In the genomic region with DNA sequence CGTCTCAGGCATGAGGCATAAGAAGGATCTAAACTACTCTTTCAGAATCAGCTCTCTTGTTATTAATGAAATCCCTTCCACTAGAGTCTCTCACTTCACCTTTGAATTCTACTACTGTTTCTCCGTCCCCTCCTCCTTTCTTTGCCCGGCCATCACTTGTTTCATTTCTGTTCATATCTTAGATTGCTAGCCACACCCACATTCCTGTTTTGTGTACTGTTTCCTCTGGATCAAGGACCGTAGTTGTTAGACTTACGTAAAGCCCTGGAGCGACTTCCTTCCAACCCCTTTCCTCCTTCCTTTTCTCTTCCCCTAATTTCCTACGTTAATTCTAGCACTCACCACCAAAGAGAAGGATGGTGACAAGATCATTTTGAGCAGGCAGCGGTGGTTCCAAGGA, we compare ENCODE assay signal across 10 mouse cellular contexts. TPM values are rescaled to one million over a fixed set of nuclear protein-coding genes. Genes with fewer than 3 reads are reported as not detected.
DNase-seq lines count a peak whose midpoint lies in the region; ATAC-seq and TF ChIP-seq lines count a peak whose summit lies in the region.
"Had no signal": no experiment of that assay in that cellular context is flagged by ENCODE, and none has a peak within 500 bp of the region (broad histone marks: within the 10 kb centered on the region; RNA-seq: fewer than 3 reads in every experiment).

No protein-coding gene starts in this region.

- no peak for ATAC-seq in hindbrain, embryonic 13.5 days (ENCODE audit: low FRiP score)
- ATAC-seq in liver, embryonic 14.5 days (ENCODE audit: insufficient read depth), result no peak
- ATAC-seq: CD4-positive, CD25-positive, alpha-beta regulatory T cell, adult 4 months; inflammation-experienced regulatory T-cells, adult 6 months had no signal

- H3K9ac ChIP-seq in hindbrain, embryonic 13.5 days, result no peak overlapping the region
- no peak overlapping the region for H3K9ac ChIP-seq in liver, embryonic 14.5 days (replicated peaks)

- WGBS in hindbrain, embryonic 13.5 days, result 55% methylated on average over 8 of the region's 8 CpGs
- WGBS in liver, embryonic 14.5 days (ENCODE audit: insufficient replicate concordance), result 12% methylated on average over 8 of the region's 8 CpGs

- H3K4me3 ChIP-seq in E14TG2a.4 (replicated peaks; ENCODE audit: low read length), result peak overlapping the region; percentile 96
- H3K4me3 ChIP-seq in hindbrain, embryonic 13.5 days, result peak overlapping the region; percentile 8; the same call in 1 of the 2 replicates
- peak overlapping the region; percentile 24 to 58 for H3K4me3 ChIP-seq in liver, embryonic 14.5 days (ENCODE audit: insufficient read depth in 1 of 2, low read depth in 2 of 2, low read length in 2 of 2)

- TF ChIP-seq EP300 in liver, embryonic 14.5 days (IDR thresholded peaks at IDR 0.05; ENCODE audit: low read depth), result no peak

- peaks cover 5% of the 10 kb centered on the region; the same call in 1 of the 2 replicates for H3K36me3 ChIP-seq in E14TG2a.4 (ENCODE audit: insufficient read depth, low read length)
- H3K36me3 ChIP-seq in hindbrain, embryonic 13.5 days, result no peaks in the 10 kb centered on the region
- no peaks in the 10 kb centered on the region for H3K36me3 ChIP-seq in liver, embryonic 14.5 days (replicated peaks; ENCODE audit: control insufficient read depth, insufficient read depth, low read depth)

- no peak overlapping the region for H3K27ac ChIP-seq in hindbrain, embryonic 13.5 days
- no peak overlapping the region for H3K27ac ChIP-seq in liver, embryonic 14.5 days

- DNase-seq in heart, adult 8-10 months (ENCODE audit: low spot score), result peak; percentile 49
- DNase-seq in heart, postnatal 14 days, result no peak
- DNase-seq in liver, embryonic 14.5 days (ENCODE audit: low read depth in 3 of 3, low spot score in 3 of 3), result no peak
- DNase-seq in thymus, postnatal 10 days (ENCODE audit: low spot score in 2 of 2), result no peak
- no peak for DNase-seq in gastrocnemius, adult 18-20 months (ENCODE audit: low spot score)
- DNase-seq in cerebellum, adult 11 months, result no peak

- H3K4me2 ChIP-seq in hindbrain, embryonic 13.5 days, result 0 out of 2 replicates have a peak overlapping the region, but pooled peaks have one; percentile 19
- H3K4me2 ChIP-seq in liver, embryonic 14.5 days (ENCODE audit: low read depth), result peak overlapping the region; percentile 57

- intact Hi-C loops in heart, postnatal 14 days (cut with DNase I), result loop anchor here (2.0 kb wide), 1 partner anchor 64 kb away; the partner anchor contains the start of gene Alyref2

- no peaks in the 10 kb centered on the region for H3K27me3 ChIP-seq in E14TG2a.4 (ENCODE audit: insufficient read depth, low read length)
- H3K27me3 ChIP-seq in hindbrain, embryonic 13.5 days, result peaks cover 46% of the 10 kb centered on the region
- peaks cover 26% of the 10 kb centered on the region for H3K27me3 ChIP-seq in liver, embryonic 14.5 days (ENCODE audit: control insufficient read depth, insufficient read depth, low read length)

- peaks cover 6% of the 10 kb centered on the region for H3K9me3 ChIP-seq in E14TG2a.4 (ENCODE audit: low read length)
- H3K9me3 ChIP-seq in hindbrain, embryonic 13.5 days, result no peaks in the 10 kb centered on the region
- H3K9me3 ChIP-seq in liver, embryonic 14.5 days (ENCODE audit: control insufficient read depth, low read length), result no peaks in the 10 kb centered on the region

- TF ChIP-seq CTCF in E14TG2a.4 (conservative IDR thresholded peaks at IDR 0.05; ENCODE audit: low read length), result no peak
- TF ChIP-seq CTCF in liver, embryonic 14.5 days (IDR thresholded peaks at IDR 0.05; ENCODE audit: low read depth), result no peak

- H3K4me1 ChIP-seq in E14TG2a.4 (replicated peaks; ENCODE audit: low read depth, low read length), result peaks cover 70% of the 10 kb centered on the region
- H3K4me1 ChIP-seq in hindbrain, embryonic 13.5 days (replicated peaks), result peaks cover 10% of the 10 kb centered on the region
- peaks cover 0 to 24% of the 10 kb centered on the region in 2 experiments; a peak in 3 of 4 replicates for H3K4me1 ChIP-seq in liver, embryonic 14.5 days (replicated peaks; ENCODE audit: control insufficient read depth in 2 of 2, insufficient read depth in 2 of 2, low read length in 1 of 2)

RNA-seq across cellular contexts. Expression of gene F11r, which starts 1.7 kb away (rescaled TPM):
- 10 to 100 TPM; 34.5 to 36.2 (median 35.6) TPM for total RNA-seq in heart, adult 8-10 months (2022)
- 10 to 100 TPM; 46.3 to 48.9 TPM for total RNA-seq in heart, postnatal 14 days (2021)
- 12.2 and 13.3 TPM in 2 replicates for polyA plus RNA-seq in hindbrain, embryonic 13.5 days (2015; fragmentation: Nextera tagmentation; extraction: Ambion mirVana)
- polyA plus RNA-seq in liver, embryonic 14.5 days (2012; rRNA removed), result 11.9 TPM in 2 replicates
- 13.6 and 14.0 TPM in 2 replicates for polyA plus RNA-seq in liver, embryonic 14.5 days (2014; fragmentation: Nextera tagmentation; extraction: Ambion mirVana)
- 1 to 10 TPM; 3.7 to 7.0 TPM for total RNA-seq in gastrocnemius, adult 18-20 months (2021)

RNA-seq across cellular contexts. Expression of gene Tstd1, which starts 20.4 kb away (rescaled TPM):
- 1 to 10 TPM in 3 of 4 experiments, under 1 TPM in 1; 0.75 to 2.0 (median 1.3) TPM for total RNA-seq in heart, adult 8-10 months (2022)
- 1 to 10 TPM; 2.2 to 2.5 TPM for total RNA-seq in heart, postnatal 14 days (2021)
- polyA plus RNA-seq in hindbrain, embryonic 13.5 days (2015; fragmentation: Nextera tagmentation; extraction: Ambion mirVana), result 10.0 and 11.7 TPM in 2 replicates
- polyA plus RNA-seq in liver, embryonic 14.5 days (2012; rRNA removed), result 0.60 and 0.90 TPM in 2 replicates
- 0.19 and 0.75 TPM in 2 replicates for polyA plus RNA-seq in liver, embryonic 14.5 days (2014; fragmentation: Nextera tagmentation; extraction: Ambion mirVana)
- total RNA-seq in gastrocnemius, adult 18-20 months (2021), result under 1 TPM; 0.48 to 0.93 TPM

RNA-seq across cellular contexts. Expression of gene Usf1, which starts 28.0 kb away (rescaled TPM):
- 10 to 100 TPM; 43.0 to 48.4 (median 45.2) TPM for total RNA-seq in heart, adult 8-10 months (2022)
- 10 to 100 TPM; 42.3 to 46.1 TPM for total RNA-seq in heart, postnatal 14 days (2021)
- polyA plus RNA-seq in hindbrain, embryonic 13.5 days (2015; fragmentation: Nextera tagmentation; extraction: Ambion mirVana), result 202 and 209 TPM in 2 replicates
- 13.4 and 16.9 TPM in 2 replicates for polyA plus RNA-seq in liver, embryonic 14.5 days (2012; rRNA removed)
- polyA plus RNA-seq in liver, embryonic 14.5 days (2014; fragmentation: Nextera tagmentation; extraction: Ambion mirVana), result 15.0 and 18.9 TPM in 2 replicates
- total RNA-seq in gastrocnemius, adult 18-20 months (2021), result 10 to 100 TPM; 24.7 to 26.1 TPM

RNA-seq across cellular contexts. Expression of gene Arhgap30, which starts 50.3 kb away (rescaled TPM):
- total RNA-seq in heart, adult 8-10 months (2022), result 1 to 10 TPM; 1.7 to 3.0 (median 2.0) TPM
- total RNA-seq in heart, postnatal 14 days (2021), result 1 to 10 TPM; 2.3 to 4.5 TPM
- polyA plus RNA-seq in hindbrain, embryonic 13.5 days (2015; fragmentation: Nextera tagmentation; extraction: Ambion mirVana), result 1.00 and 1.0 TPM in 2 replicates
- 2.2 and 3.0 TPM in 2 replicates for polyA plus RNA-seq in liver, embryonic 14.5 days (2012; rRNA removed)
- polyA plus RNA-seq in liver, embryonic 14.5 days (2014; fragmentation: Nextera tagmentation; extraction: Ambion mirVana), result 1.8 and 1.9 TPM in 2 replicates
- under 1 TPM; 0.53 to 0.90 TPM for total RNA-seq in gastrocnemius, adult 18-20 months (2021)

Comparison
In these comparisons a context has a peak if more than half of its experiments do, and no peak if none do; other contexts are left out.
1. H3K4me3 ChIP-seq: peak in every context shown above with its lines; median percentile 96 in E14TG2a.4; 41 in liver, embryonic 14.5 days; 8 in hindbrain, embryonic 13.5 days.
2. RNA of gene F11r, which starts 1.7 kb away (total RNA-seq): 46.3 to 48.9 TPM in heart, postnatal 14 days and 34.5 to 36.2 TPM in heart, adult 8-10 months; 3.7 to 7.0 TPM in gastrocnemius, adult 18-20 months; every median in the first group is over 4 times any median in the second.